Mouse (Mus musculus) right cerebral cortex, postnatal 25 days (tissue): ENCODE measurements around the gene Dusp3.

Experiments used
- DNase-seq: peaks from one replicate; pipeline ENCODE4 v3.0.0; 2022

The Dusp3 gene

GRCm38 (mm10) chr11:101928030-101928762 is 58.6 kb downstream of the Dusp3 start:
- DNase-seq, result no peak

GRCm38 (mm10) chr11:101926951-101927589 is 59.7 kb downstream of the Dusp3 start:
- no peak for DNase-seq

- DNase-seq, result no peak
Observed at GRCm38 (mm10) chr11:101925636-101926035, 61.2 kb downstream of the Dusp3 start.

DNA sequence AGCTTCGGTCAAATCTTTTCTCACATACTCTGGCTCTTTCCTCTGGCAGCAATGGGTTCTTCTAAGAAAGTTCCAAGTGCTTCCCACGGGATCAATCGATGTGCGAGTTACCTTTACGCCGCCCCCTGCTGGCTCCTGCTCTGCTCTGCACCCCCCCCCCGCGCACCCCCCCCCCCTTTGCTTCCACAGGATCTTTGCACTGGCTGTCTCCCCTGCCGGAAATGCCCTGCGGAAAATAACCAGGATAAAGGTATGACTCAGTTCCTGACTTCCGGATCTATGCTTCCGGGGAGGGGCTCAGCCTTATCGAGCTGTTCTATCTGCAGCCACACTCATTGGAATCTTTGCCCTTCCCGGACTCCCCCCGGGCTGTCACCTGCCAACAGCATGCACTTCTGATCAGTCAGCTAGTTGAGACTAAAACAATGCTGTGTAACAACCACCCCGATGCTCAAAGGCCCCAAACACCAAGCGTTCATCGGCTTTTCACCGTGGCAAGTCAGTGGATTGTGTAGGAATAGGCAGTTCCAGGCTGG is 62.3 kb downstream of the Dusp3 start:
- DNase-seq, result no peak

DNA sequence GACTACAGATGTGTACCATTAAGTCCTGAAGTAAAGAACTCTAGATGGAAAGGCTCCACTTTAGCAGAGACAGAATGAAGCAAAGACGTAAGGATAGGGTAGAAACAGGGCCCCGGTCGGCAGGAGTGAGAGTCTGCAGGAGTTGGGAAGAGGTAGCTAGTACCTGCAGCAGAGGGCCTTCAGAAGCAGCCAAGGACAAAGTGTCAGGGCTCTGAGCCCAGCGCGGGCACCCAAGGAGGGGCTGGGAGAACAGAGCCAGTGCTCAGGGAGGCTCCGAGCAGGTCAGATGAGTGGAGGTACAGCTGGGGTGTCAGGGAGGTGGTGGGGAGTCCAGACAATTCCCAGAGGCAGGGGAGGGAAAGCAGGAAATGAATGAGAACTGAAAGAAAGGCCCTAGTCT is 62.8 kb downstream of the Dusp3 start:
- DNase-seq, result no peak

- no peak for DNase-seq
Observed at GRCm38 (mm10) chr11:101921361-101921952, 65.4 kb downstream of the Dusp3 start.
